Mouse (Mus musculus): ENCODE measurements at regions not wholly inside any gene's neighbourhood (a gene's known extent, or its start where the extent isn't known, plus 50 kb on each side); places are given as distances from the start of the nearest gene placed in this dataset.

DNA sequence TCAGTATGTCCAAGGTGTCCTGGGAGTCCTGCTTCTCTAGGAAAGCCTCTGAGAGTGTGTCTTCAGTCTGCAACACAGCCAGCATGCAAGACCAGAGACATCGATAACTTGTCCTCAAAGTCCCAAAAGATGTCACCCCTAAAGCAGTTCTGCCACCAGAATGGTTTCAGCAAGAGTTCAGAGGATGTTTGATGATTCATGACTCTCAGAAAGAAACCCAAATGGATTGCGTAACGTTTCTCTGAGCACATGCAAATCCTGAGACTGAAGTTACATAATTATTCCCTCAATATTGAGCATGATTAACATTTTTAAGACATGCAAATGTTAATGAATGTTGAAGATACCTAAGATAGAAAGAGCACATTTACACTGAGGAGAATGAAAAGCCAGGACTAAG is 167.2 kb downstream of the Lrig3 start:
- TF ChIP-seq POLR2A (IDR thresholded peaks at IDR 0.05; ENCODE audit: borderline replicate concordance, extremely low read depth, insufficient read depth, insufficient read length, poor library complexity, severe bottlenecking) (no peak), CTCF (IDR thresholded peaks at IDR 0.05; ENCODE audit: borderline replicate concordance, extremely low read depth, insufficient read depth, insufficient read length) (no peak)
